Mouse (Mus musculus) erythroblast, embryonic 14.5 days (primary cell): ENCODE data around the gene Mllt6.

Experiments
- GATA1 ChIP-seq: IDR thresholded peaks from 2 replicates; pipeline ENCODE4 v1.6.1; 2012; ENCODE audit warnings: low read length, inconsistent platforms, mixed read lengths
- TAL1 ChIP-seq: IDR thresholded peaks from 3 replicates; pipeline ENCODE4 v1.6.1; 2012; ENCODE audit warnings: low read length, inconsistent platforms, mixed read lengths

GRCm38 (mm10) chr11:97677842-97678241 is 14.6 kb downstream of the Mllt6 start:
- TF ChIP-seq GATA1 (no peak), TAL1 (no peak)
